Mouse (Mus musculus) brain, embryonic 14.5 days (tissue): ENCODE data around the gene Alg1.

ENCODE experiments used
- CTCF ChIP-seq: fragments of 200-500 bp; IDR thresholded peaks from 2 replicates; pipeline ENCODE4 v1.5.1; 2012; ENCODE audit warnings: inconsistent platforms, mild to moderate bottlenecking, moderate library complexity, borderline replicate concordance; ENCODE audit not compliant: insufficient read depth, insufficient read length; ENCODE audit errors: extremely low read depth
- POLR2A ChIP-seq: fragments of 200-500 bp; IDR thresholded peaks from 2 replicates; pipeline ENCODE4 v1.6.1; 2012; ENCODE audit warnings: mild to moderate bottlenecking, inconsistent platforms, borderline replicate concordance; ENCODE audit not compliant: poor library complexity, insufficient read depth, insufficient read length, severe bottlenecking; ENCODE audit errors: extremely low read depth

DNA sequence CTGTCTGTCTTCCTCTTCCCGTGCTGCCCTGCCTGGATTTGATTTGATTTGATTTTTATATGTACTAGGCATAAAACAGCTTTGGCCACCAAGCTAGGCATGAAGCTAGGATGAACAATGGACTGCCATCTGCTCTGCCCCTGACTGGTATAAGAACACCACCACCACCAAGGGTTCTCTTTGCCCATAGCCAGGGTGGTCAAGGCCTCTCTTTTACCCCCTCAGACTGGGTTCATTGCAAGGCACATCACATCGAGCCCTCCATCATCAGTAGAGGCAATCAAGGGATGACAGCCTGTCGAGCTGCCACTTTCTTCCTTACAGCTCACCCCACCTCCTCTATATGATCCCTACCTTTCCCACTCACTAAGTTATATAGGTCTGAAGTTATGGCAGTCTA, 39.0 kb downstream of the Alg1 start:
- no peak for TF ChIP-seq POLR2A
- no peak for TF ChIP-seq CTCF
